Comparison of ENCODE assay signal across 15 mouse cellular contexts in the genomic region with DNA sequence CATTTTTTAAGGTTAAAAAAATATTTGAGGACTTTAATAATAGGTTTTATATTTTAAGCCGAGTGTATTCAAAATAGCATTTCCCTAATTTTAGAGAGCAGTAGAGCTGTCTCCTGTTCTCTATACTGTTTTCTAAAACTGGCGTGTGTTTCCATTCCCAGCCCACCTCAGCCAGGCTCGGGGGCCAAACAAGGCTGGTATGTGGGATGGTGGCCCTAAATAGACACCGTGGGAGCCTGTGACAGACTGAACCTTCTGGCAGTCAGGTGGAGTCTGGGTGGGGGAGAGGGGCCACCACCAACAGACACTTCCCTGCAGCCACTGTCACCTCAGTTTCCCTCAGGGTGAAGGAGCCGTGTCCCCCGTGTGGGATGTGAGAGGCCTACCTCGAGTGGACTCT.
DNase-seq lines count a peak whose midpoint lies in the region.
"Had no signal": no experiment of that assay in that cellular context is flagged by ENCODE, and none has a peak within 500 bp of the region (broad histone marks: within the 10 kb centered on the region; RNA-seq: fewer than 3 reads in every experiment).

No protein-coding gene starts in this region.

- intact Hi-C loops in left cerebral cortex, postnatal 25 days (cut with DNase I): loop anchor here (5.0 kb wide), 1 partner anchor 44 kb away; no protein-coding TSS in a partner anchor

- peak; percentile 46 for DNase-seq in right cerebral cortex, adult 18-20 months
- no peak for DNase-seq in right cerebral cortex, postnatal 4 days
- DNase-seq in left cerebral cortex, postnatal 25 days (ENCODE audit: low spot score in 2 of 2): peak; percentile 14 to 82
- peak; percentile 36 for DNase-seq in right cerebral cortex, postnatal 14 days
- DNase-seq in layer of hippocampus, adult 18-20 months (ENCODE audit: low spot score in 2 of 2): no peak
- DNase-seq in B cell, adult 2 months: no peak
- no peak for DNase-seq in embryo, embryonic 10.5 days (ENCODE audit: low spot score)
- DNase-seq: adrenal gland, adult 8-10 months; adrenal gland, postnatal 36 days; cerebellum, adult 11-12 months; cerebellum, adult 9-10 months; cerebellum, postnatal 25 days; gastrocnemius, postnatal 14 days; heart, adult 2 months; heart, postnatal 14 days had no signal

Comparison
In these comparisons a context has a peak if more than half of its experiments do, and no peak if none do; other contexts are left out.
1. DNase-seq: peak in right cerebral cortex, adult 18-20 months (single experiment), left cerebral cortex, postnatal 25 days (2 of 2) and right cerebral cortex, postnatal 14 days (single experiment); none in right cerebral cortex, postnatal 4 days (single experiment), layer of hippocampus, adult 18-20 months (0 of 2), B cell, adult 2 months (0 of 2) and embryo, embryonic 10.5 days (single experiment).